Mouse (Mus musculus) testis, adult 2 months (tissue): ENCODE data around the gene Crocc. TPM values are rescaled to one million over a fixed set of nuclear protein-coding genes. Genes with fewer than 3 reads are reported as not detected.

Source experiments
- H3K27ac ChIP-seq: fragments of 200-500 bp; 2 replicates; pipeline ENCODE4 v1.5.1; 2012; ENCODE audit warnings: low read depth, low read length; ENCODE audit not compliant: control insufficient read depth, insufficient read depth
- H3K27me3 ChIP-seq: fragments of 200-500 bp; 2 replicates; pipeline ENCODE4 v1.6.1; 2012; ENCODE audit warnings: mild to moderate bottlenecking, low read length, moderate library complexity; ENCODE audit not compliant: control insufficient read depth, insufficient read depth
- H3K36me3 ChIP-seq: fragments of 200-500 bp; 2 replicates; pipeline ENCODE4 v1.6.1; 2012; ENCODE audit warnings: mild to moderate bottlenecking, low read length; ENCODE audit not compliant: control insufficient read depth, insufficient read depth
- H3K4me1 ChIP-seq: fragments of 200-500 bp; 2 replicates; pipeline ENCODE4 v1.6.1; 2012; ENCODE audit warnings: low read length; ENCODE audit not compliant: control insufficient read depth, insufficient read depth
- H3K4me3 ChIP-seq: fragments of 200-500 bp; 2 replicates; pipeline ENCODE4 v1.5.1; 2012; ENCODE audit warnings: low read depth, mild to moderate bottlenecking, low read length, moderate library complexity, mixed read lengths; ENCODE audit not compliant: control insufficient read depth
- CTCF ChIP-seq: fragments of 200-500 bp; IDR thresholded peaks from 2 replicates; pipeline ENCODE4 v1.5.1; 2012; ENCODE audit warnings: low read depth, mild to moderate bottlenecking, inconsistent platforms, low read length, moderate library complexity; ENCODE audit not compliant: control insufficient read depth, insufficient read depth, insufficient replicate concordance
- POLR2A ChIP-seq: fragments of 200-500 bp; IDR thresholded peaks from 2 replicates; pipeline ENCODE4 v1.6.1; 2012; ENCODE audit warnings: low read depth, mild to moderate bottlenecking, inconsistent platforms, low read length, moderate library complexity; ENCODE audit not compliant: control insufficient read depth
- polyA plus RNA-seq: library from polyadenylated mRNA; depleted of rRNA; stranded (reverse); fragments of >200 nt; gene quantifications from 2 replicates; pipeline ENCODE4 v1.2.3, GENCODE M21; 2012

The Crocc gene
- polyA plus RNA-seq, 1 experiment = 12.5 TPM

- no peaks in the 10 kb centered on the region for H3K36me3 ChIP-seq
- TF ChIP-seq CTCF (no peak), POLR2A (no peak)
- H3K4me1 ChIP-seq = peaks cover 7% of the 10 kb centered on the region
- no peaks in the 10 kb centered on the region for H3K27me3 ChIP-seq
- H3K4me3 ChIP-seq = no peak overlapping the region
- H3K27ac ChIP-seq = no peak overlapping the region
Measured at GRCm38 (mm10) chr4:140984544-140984943, 75.8 kb downstream of the Crocc start.

GRCm38 (mm10) chr4:140983442-140983841 is 76.9 kb downstream of the Crocc start:
- TF ChIP-seq CTCF = no peak
- TF ChIP-seq POLR2A = no peak
- Histone ChIP-seq H3K4me1 (peaks cover 5% of the 10 kb centered on the region), H3K36me3 (no peaks in the 10 kb centered on the region; the same call in 1 of the 2 replicates), H3K27ac (no peak overlapping the region), H3K4me3 (no peak overlapping the region), H3K27me3 (no peaks in the 10 kb centered on the region)

- Histone ChIP-seq H3K4me3 (no peak overlapping the region), H3K27ac (no peak overlapping the region), H3K27me3 (no peaks in the 10 kb centered on the region), H3K36me3 (no peaks in the 10 kb centered on the region; the same call in 1 of the 2 replicates), H3K4me1 (peaks cover 5% of the 10 kb centered on the region)
- TF ChIP-seq POLR2A = no peak
- TF ChIP-seq CTCF = no peak
Measured at GRCm38 (mm10) chr4:140982808-140983207, 77.5 kb downstream of the Crocc start.

GRCm38 (mm10) chr4:140981605-140982004 is 78.7 kb downstream of the Crocc start:
- TF ChIP-seq POLR2A = no peak
- TF ChIP-seq CTCF = peak; percentile 55; the same call in 1 of the 2 replicates
- no peak overlapping the region for H3K4me3 ChIP-seq
- H3K27me3 ChIP-seq = no peaks in the 10 kb centered on the region
- H3K27ac ChIP-seq = no peak overlapping the region
- no peaks in the 10 kb centered on the region; the same call in 1 of the 2 replicates for H3K4me1 ChIP-seq
- H3K36me3 ChIP-seq = no peaks in the 10 kb centered on the region; the same call in 1 of the 2 replicates

GRCm38 (mm10) chr4:140977886-140978692 is 82.3 kb downstream of the Crocc start:
- Histone ChIP-seq H3K4me3 (no peak overlapping the region), H3K36me3 (no peaks in the 10 kb centered on the region; the same call in none of the 2 replicates), H3K27ac (peak overlapping the region; percentile 34; the same call in 1 of the 2 replicates), H3K4me1 (no peaks in the 10 kb centered on the region), H3K27me3 (no peaks in the 10 kb centered on the region)
- no peak for TF ChIP-seq CTCF
- TF ChIP-seq POLR2A = no peak

GRCm38 (mm10) chr4:140977278-140977677 is 83.1 kb downstream of the Crocc start:
- Histone ChIP-seq H3K27ac (no peak overlapping the region), H3K36me3 (no peaks in the 10 kb centered on the region; the same call in none of the 2 replicates), H3K27me3 (no peaks in the 10 kb centered on the region), H3K4me1 (no peaks in the 10 kb centered on the region), H3K4me3 (no peak overlapping the region)
- TF ChIP-seq CTCF (no peak), POLR2A (no peak)

GRCm38 (mm10) chr4:140975356-140975755 is 85.0 kb downstream of the Crocc start:
- no peak overlapping the region for H3K4me3 ChIP-seq
- no peaks in the 10 kb centered on the region; the same call in none of the 2 replicates for H3K36me3 ChIP-seq
- H3K27me3 ChIP-seq = no peaks in the 10 kb centered on the region
- no peaks in the 10 kb centered on the region for H3K4me1 ChIP-seq
- H3K27ac ChIP-seq = no peak overlapping the region
- no peak for TF ChIP-seq POLR2A
- no peak for TF ChIP-seq CTCF

GRCm38 (mm10) chr4:140974408-140974807 is 85.9 kb downstream of the Crocc start:
- Histone ChIP-seq H3K4me3 (no peak overlapping the region), H3K4me1 (no peaks in the 10 kb centered on the region), H3K36me3 (no peaks in the 10 kb centered on the region; the same call in none of the 2 replicates), H3K27ac (no peak overlapping the region), H3K27me3 (no peaks in the 10 kb centered on the region)
- TF ChIP-seq POLR2A = no peak
- no peak for TF ChIP-seq CTCF
